Mouse (Mus musculus) intestine, embryonic 16.5 days (tissue): ENCODE data around the gene Kera. TPM values are rescaled to one million over a fixed set of nuclear protein-coding genes. Genes with fewer than 3 reads are reported as not detected.

Experiments
- ATAC-seq: fragments of 200-750 bp; cut with Nextera tagmentation; 2 replicates; pipeline ENCODE4 v1.8.0; 2017; ENCODE audit warnings: moderate TSS enrichment, moderate library complexity
- H3K27ac ChIP-seq: fragments of 300-500 bp; sonication (generic); 2 replicates; pipeline ENCODE4 v1.5.1; 2014; ENCODE audit warnings: mild to moderate bottlenecking, low read length
- H3K27me3 ChIP-seq: fragments of 300-500 bp; sonication (generic); replicated peaks from 2 replicates; pipeline ENCODE4 v1.6.1; 2014; ENCODE audit warnings: low read length, control low read depth, mixed read lengths; ENCODE audit not compliant: control insufficient read depth, insufficient read depth
- H3K36me3 ChIP-seq: fragments of 300-500 bp; sonication (generic); 2 replicates; pipeline ENCODE4 v1.6.1; 2014; ENCODE audit warnings: low read length, control low read depth; ENCODE audit not compliant: control insufficient read depth, insufficient read depth
- H3K4me1 ChIP-seq: fragments of 300-500 bp; sonication (generic); 2 replicates; pipeline ENCODE4 v1.6.1; 2014; ENCODE audit warnings: low read length, control low read depth, mixed read lengths; ENCODE audit not compliant: control insufficient read depth, insufficient read depth
- H3K4me2 ChIP-seq: fragments of 300-500 bp; sonication (generic); 2 replicates; pipeline ENCODE4 v1.6.1; 2014; ENCODE audit warnings: low read depth, low read length, control low read depth
- H3K4me3 ChIP-seq: fragments of 300-500 bp; sonication (generic); 2 replicates; pipeline ENCODE4 v1.5.1; 2014; ENCODE audit warnings: mild to moderate bottlenecking, low read length
- H3K9ac ChIP-seq: fragments of 300-500 bp; sonication (generic); 2 replicates; pipeline ENCODE4 v1.6.1; 2014; ENCODE audit warnings: low read depth, low read length
- H3K9me3 ChIP-seq: fragments of 300-500 bp; sonication (generic); 2 replicates; pipeline ENCODE4 v1.6.1; 2016; ENCODE audit warnings: low read length, control low read depth; ENCODE audit not compliant: control insufficient read depth
- WGBS: fragments of 180-500 bp; shearing (Covaris S2); extraction: QIAGEN DNeasy Blood & Tissue Kit; methylation state at CpG from one replicate; pipeline ENCODE4 v1.1.7; 2014; 5-methylcytosine and 5-hydroxymethylcytosine counted together
- polyA plus RNA-seq: library from polyadenylated mRNA; unstranded; fragments of >200 nt; fragmentation: Nextera tagmentation; extraction: Ambion mirVana; gene quantifications from 2 replicates; pipeline ENCODE4 v1.2.1, GENCODE M21; 2015

Kera gene
- polyA plus RNA-seq, 1 experiment from 2014 or later = 0.20 TPM

- no peak overlapping the region for H3K4me3 ChIP-seq
- no peak overlapping the region for H3K27ac ChIP-seq
- no peak for ATAC-seq
- no peak overlapping the region for H3K9ac ChIP-seq
- no peaks in the 10 kb centered on the region for H3K9me3 ChIP-seq
- no peaks in the 10 kb centered on the region for H3K4me1 ChIP-seq
- no peaks in the 10 kb centered on the region for H3K27me3 ChIP-seq
- H3K36me3 ChIP-seq = no peaks in the 10 kb centered on the region
- no peak overlapping the region for H3K4me2 ChIP-seq
- WGBS = 80% methylated on average over 1 of the region's 1 CpGs
Observed at GRCm38 (mm10) chr10:97595680-97596079, 11.0 kb upstream of the Kera start.

- Histone ChIP-seq H3K36me3 (no peaks in the 10 kb centered on the region), H3K27ac (no peak overlapping the region), H3K9me3 (no peaks in the 10 kb centered on the region), H3K4me3 (no peak overlapping the region), H3K4me1 (no peaks in the 10 kb centered on the region), H3K9ac (no peak overlapping the region), H3K27me3 (no peaks in the 10 kb centered on the region), H3K4me2 (no peak overlapping the region)
- WGBS = 75% methylated on average over 4 of the region's 4 CpGs
- ATAC-seq = no peak
Observed at GRCm38 (mm10) chr10:97601744-97602143, 4.9 kb upstream of the Kera start.

- ATAC-seq = no peak
- Histone ChIP-seq H3K27ac (no peak overlapping the region), H3K4me1 (no peaks in the 10 kb centered on the region), H3K9ac (no peak overlapping the region), H3K4me3 (no peak overlapping the region), H3K9me3 (no peaks in the 10 kb centered on the region), H3K36me3 (no peaks in the 10 kb centered on the region), H3K4me2 (no peak overlapping the region), H3K27me3 (no peaks in the 10 kb centered on the region)
Observed at GRCm38 (mm10) chr10:97603256-97603655, 3.4 kb upstream of the Kera start.

GRCm38 (mm10) chr10:97622328-97622727 lies 15.6 kb downstream of the Kera start:
- 78% methylated on average over 1 of the region's 1 CpGs for WGBS
- no peaks in the 10 kb centered on the region for H3K36me3 ChIP-seq
- ATAC-seq = no peak
- H3K4me2 ChIP-seq = no peak overlapping the region
- H3K27me3 ChIP-seq = no peaks in the 10 kb centered on the region
- no peak overlapping the region for H3K4me3 ChIP-seq
- no peaks in the 10 kb centered on the region for H3K4me1 ChIP-seq
- no peak overlapping the region for H3K27ac ChIP-seq
- no peak overlapping the region for H3K9ac ChIP-seq
- H3K9me3 ChIP-seq = no peaks in the 10 kb centered on the region

GRCm38 (mm10) chr10:97624381-97624780 lies 17.7 kb downstream of the Kera start:
- Histone ChIP-seq H3K9ac (no peak overlapping the region), H3K9me3 (no peaks in the 10 kb centered on the region), H3K4me1 (no peaks in the 10 kb centered on the region), H3K36me3 (no peaks in the 10 kb centered on the region), H3K27ac (no peak overlapping the region), H3K4me3 (no peak overlapping the region), H3K4me2 (no peak overlapping the region), H3K27me3 (no peaks in the 10 kb centered on the region)
- WGBS = 58% methylated on average over 2 of the region's 2 CpGs
- ATAC-seq = peak; percentile 53

GRCm38 (mm10) chr10:97625116-97625515 lies 18.4 kb downstream of the Kera start:
- Histone ChIP-seq H3K27me3 (no peaks in the 10 kb centered on the region), H3K4me3 (no peak overlapping the region), H3K36me3 (no peaks in the 10 kb centered on the region), H3K9ac (no peak overlapping the region), H3K27ac (peak overlapping the region; percentile 23; the same call in 1 of the 2 replicates), H3K4me2 (no peak overlapping the region), H3K4me1 (no peaks in the 10 kb centered on the region), H3K9me3 (no peaks in the 10 kb centered on the region)
- no peak for ATAC-seq
- WGBS = 50% methylated on average over 4 of the region's 4 CpGs

- Histone ChIP-seq H3K9ac (no peak overlapping the region), H3K9me3 (no peaks in the 10 kb centered on the region), H3K4me2 (no peak overlapping the region), H3K4me3 (no peak overlapping the region), H3K36me3 (no peaks in the 10 kb centered on the region), H3K27ac (no peak overlapping the region), H3K27me3 (no peaks in the 10 kb centered on the region), H3K4me1 (no peaks in the 10 kb centered on the region)
- no peak for ATAC-seq
- WGBS = 78% methylated on average over 1 of the region's 1 CpGs
Observed at GRCm38 (mm10) chr10:97626543-97626942, 19.9 kb downstream of the Kera start.

GRCm38 (mm10) chr10:97631061-97631460 lies 24.4 kb downstream of the Kera start:
- no peaks in the 10 kb centered on the region for H3K27me3 ChIP-seq
- no peak for ATAC-seq
- no peak overlapping the region for H3K4me2 ChIP-seq
- H3K4me3 ChIP-seq = no peak overlapping the region
- no peaks in the 10 kb centered on the region for H3K36me3 ChIP-seq
- no peak overlapping the region for H3K9ac ChIP-seq
- H3K27ac ChIP-seq = no peak overlapping the region
- H3K9me3 ChIP-seq = no peaks in the 10 kb centered on the region
- H3K4me1 ChIP-seq = no peaks in the 10 kb centered on the region
- WGBS = 64% methylated on average over 3 of the region's 3 CpGs

GRCm38 (mm10) chr10:97641926-97642325 lies 35.2 kb downstream of the Kera start:
- no peak for ATAC-seq
- 89% methylated on average over 2 of the region's 2 CpGs for WGBS
- H3K27ac ChIP-seq = no peak overlapping the region
- no peak overlapping the region for H3K4me3 ChIP-seq
- H3K9ac ChIP-seq = no peak overlapping the region
- no peaks in the 10 kb centered on the region for H3K27me3 ChIP-seq
- H3K36me3 ChIP-seq = no peaks in the 10 kb centered on the region
- no peak overlapping the region for H3K4me2 ChIP-seq
- H3K9me3 ChIP-seq = no peaks in the 10 kb centered on the region
- no peaks in the 10 kb centered on the region for H3K4me1 ChIP-seq

GRCm38 (mm10) chr10:97643768-97644167 lies 37.1 kb downstream of the Kera start, which contains the start of gene Epyc:
TSS of gene Epyc (plus strand) at chr10:97644068.
- H3K4me3 ChIP-seq = no peak within 1 kb of the TSS
- H3K36me3 ChIP-seq = no peaks in the 10 kb centered on the region
- no peak within 1 kb of the TSS for H3K27ac ChIP-seq
- no peaks in the 10 kb centered on the region for H3K9me3 ChIP-seq
- ATAC-seq = no peak
- H3K4me1 ChIP-seq = no peaks in the 10 kb centered on the region
- no peak within 1 kb of the TSS for H3K9ac ChIP-seq
- WGBS = 81% methylated on average over 2 of the region's 2 CpGs
- H3K4me2 ChIP-seq = no peak within 1 kb of the TSS
- no peaks in the 10 kb centered on the region for H3K27me3 ChIP-seq
